ENCODE assay signal across 8 mouse cellular contexts in genomic region chr5:74092833-74093555, GRCm38 (mm10). TPM values are rescaled to one million over a fixed set of nuclear protein-coding genes. Genes with fewer than 3 reads are reported as not detected.
A peak's percentile ranks its signal among the peaks of the same experiment; 100 is the strongest.
DNase-seq lines count a peak whose midpoint lies in the region; ATAC-seq and TF ChIP-seq lines count a peak whose summit lies in the region.

No protein-coding gene starts in this region.

- H3K27ac ChIP-seq in ES-Bruce4 (ENCODE audit: insufficient read depth, low read length), result peak overlapping the region; percentile 50
- H3K27ac ChIP-seq in forebrain, embryonic 13.5 days, result peak overlapping the region; percentile 81
- H3K27ac ChIP-seq in liver, postnatal 0 days (ENCODE audit: low read depth), result peak overlapping the region; percentile 74
- H3K27ac ChIP-seq in neural tube, embryonic 14.5 days (ENCODE audit: low read depth, low read length), result peak overlapping the region; percentile 80

- under 1% methylated on average over 57 of the region's 57 CpGs for WGBS in forebrain, embryonic 13.5 days
- WGBS in large intestine, adult 2 months, result 1% methylated on average over 57 of the region's 57 CpGs
- WGBS in liver, postnatal 0 days (ENCODE audit: insufficient replicate concordance), result under 1% methylated on average over 49 of the region's 57 CpGs
- whole genome bisulfite sequencing in neural tube, embryonic 14.5 days, result under 1% methylated on average over 57 of the region's 57 CpGs

- peak; percentile 98 for ATAC-seq in cerebellum, adult (ENCODE audit: insufficient number of reproducible peaks, low FRiP score, low TSS enrichment)
- ATAC-seq in forebrain, embryonic 13.5 days, result peak; percentile 99
- peak; percentile 99 for ATAC-seq in liver, postnatal 0 days
- ATAC-seq in neural tube, embryonic 14.5 days (ENCODE audit: low read depth), result peak; percentile 99

- peak; percentile 76 for TF ChIP-seq POLR2A in ES-Bruce4 (IDR thresholded peaks at IDR 0.05; ENCODE audit: insufficient read depth, low read length)

- peak; percentile 95 to 96 for DNase-seq in heart, postnatal 10 days
- DNase-seq in large intestine, adult 2 months (ENCODE audit: low read depth, low spot score), result peak; percentile 90
- peak; percentile 95 for DNase-seq in liver, postnatal 0 days
- DNase-seq in testis, postnatal 10 days (ENCODE audit: low spot score), result peak; percentile 88

- H3K9me3 ChIP-seq in ES-Bruce4 (replicated peaks; ENCODE audit: control insufficient read depth, insufficient read depth, low read length, poor library complexity, severe bottlenecking), result no peaks in the 10 kb centered on the region
- H3K9me3 ChIP-seq in forebrain, embryonic 13.5 days (replicated peaks), result no peaks in the 10 kb centered on the region
- H3K9me3 ChIP-seq in liver, postnatal 0 days (ENCODE audit: low read length), result no peaks in the 10 kb centered on the region
- no peaks in the 10 kb centered on the region for H3K9me3 ChIP-seq in neural tube, embryonic 14.5 days (ENCODE audit: control insufficient read depth, low read length)

- H3K9ac ChIP-seq in ES-Bruce4 (ENCODE audit: low read depth, poor library complexity, severe bottlenecking), result peak overlapping the region; percentile 83
- peak overlapping the region; percentile 95 for H3K9ac ChIP-seq in forebrain, embryonic 13.5 days
- H3K9ac ChIP-seq in liver, postnatal 0 days (replicated peaks), result peak overlapping the region; percentile 67
- H3K9ac ChIP-seq in neural tube, embryonic 14.5 days (replicated peaks; ENCODE audit: low read depth, low read length), result peak overlapping the region; percentile 98

- intact Hi-C loops in heart, postnatal 10 days (cut with DNase I), result loop anchor here (2.0 to 5.0 kb wide), 4 partner anchors 24 to 184 kb away; partner anchors contain the start of gene Usp46

- TF ChIP-seq EP300 in ES-Bruce4 (IDR thresholded peaks at IDR 0.05; ENCODE audit: insufficient read depth, low read depth, low read length), result 0 out of 2 replicates have a peak, but pooled peaks have one; percentile 10
- no peak for TF ChIP-seq EP300 in liver, postnatal 0 days (IDR thresholded peaks at IDR 0.05; ENCODE audit: low read depth)

- H3K4me3 ChIP-seq in ES-Bruce4 (ENCODE audit: low read depth, low read length), result peak overlapping the region; percentile 85
- peak overlapping the region; percentile 90 for H3K4me3 ChIP-seq in forebrain, embryonic 13.5 days
- H3K4me3 ChIP-seq in liver, postnatal 0 days (ENCODE audit: low read depth, low read length), result peak overlapping the region; percentile 57
- peak overlapping the region; percentile 86 for H3K4me3 ChIP-seq in neural tube, embryonic 14.5 days (ENCODE audit: low read depth, low read length)

- H3K27me3 ChIP-seq in ES-Bruce4 (ENCODE audit: control insufficient read depth, insufficient read depth, low read length, poor library complexity, severe bottlenecking), result no peaks in the 10 kb centered on the region
- no peaks in the 10 kb centered on the region for H3K27me3 ChIP-seq in forebrain, embryonic 13.5 days
- H3K27me3 ChIP-seq in liver, postnatal 0 days (ENCODE audit: insufficient read depth, low read length), result no peaks in the 10 kb centered on the region
- no peaks in the 10 kb centered on the region for H3K27me3 ChIP-seq in neural tube, embryonic 14.5 days (ENCODE audit: control insufficient read depth, insufficient read depth, low read length)

- H3K4me2 ChIP-seq in forebrain, embryonic 13.5 days, result peak overlapping the region; percentile 84
- peak overlapping the region; percentile 66 for H3K4me2 ChIP-seq in liver, postnatal 0 days (ENCODE audit: low read depth, low read length)
- H3K4me2 ChIP-seq in neural tube, embryonic 14.5 days (ENCODE audit: low read depth, low read length), result peak overlapping the region; percentile 67

- peaks cover 37% of the 10 kb centered on the region for H3K36me3 ChIP-seq in ES-Bruce4 (ENCODE audit: control insufficient read depth, insufficient read depth, low read length, poor library complexity, severe bottlenecking)
- peaks cover 27% of the 10 kb centered on the region for H3K36me3 ChIP-seq in forebrain, embryonic 13.5 days (ENCODE audit: poor library complexity, severe bottlenecking)
- H3K36me3 ChIP-seq in liver, postnatal 0 days (replicated peaks; ENCODE audit: insufficient read depth, low read length), result no peaks in the 10 kb centered on the region; the same call in 1 of the 2 replicates
- no peaks in the 10 kb centered on the region for H3K36me3 ChIP-seq in neural tube, embryonic 14.5 days (ENCODE audit: control insufficient read depth, insufficient read depth, low read length)

- TF ChIP-seq CTCF in ES-Bruce4 (IDR thresholded peaks at IDR 0.05; ENCODE audit: low read depth, low read length), result no peak
- TF ChIP-seq CTCF in liver, postnatal 0 days (IDR thresholded peaks at IDR 0.05; ENCODE audit: low read depth), result no peak

- H3K4me1 ChIP-seq in ES-Bruce4 (ENCODE audit: control insufficient read depth, insufficient read depth, low read length), result peaks cover 1% of the 10 kb centered on the region
- peaks cover 15% of the 10 kb centered on the region for H3K4me1 ChIP-seq in forebrain, embryonic 13.5 days
- H3K4me1 ChIP-seq in liver, postnatal 0 days (ENCODE audit: insufficient read depth), result peaks cover 6% of the 10 kb centered on the region; the same call in 1 of the 2 replicates
- H3K4me1 ChIP-seq in neural tube, embryonic 14.5 days (ENCODE audit: control insufficient read depth, insufficient read depth, low read length), result peaks cover 7% of the 10 kb centered on the region

RNA-seq across cellular contexts. Expression of gene Usp46, which starts 24.8 kb away (rescaled TPM):
- polyA plus RNA-seq in ES-Bruce4 (2011; ENCODE audit: insufficient read depth, insufficient read length, low read depth, missing spikeins), result 46.3 and 52.4 TPM in 2 replicates
- 24.8 and 25.9 TPM in 2 replicates for polyA plus RNA-seq in forebrain, embryonic 13.5 days (2015; fragmentation: Nextera tagmentation; extraction: Ambion mirVana)
- 10 to 100 TPM; 47.1 to 50.5 TPM for total RNA-seq in heart, postnatal 10 days (2021)
- polyA plus RNA-seq in large intestine, adult 2 months (2012; rRNA removed), result 2.9 and 3.2 TPM in 2 replicates
- polyA plus RNA-seq in liver, postnatal 0 days (2015; fragmentation: Nextera tagmentation; extraction: Ambion mirVana), result 10.1 and 12.6 TPM in 2 replicates
- 36.8 and 41.9 TPM in 2 replicates for polyA plus RNA-seq in neural tube, embryonic 14.5 days (2014; fragmentation: Nextera tagmentation; extraction: Ambion mirVana)

Comparison
In these comparisons a context has a peak if more than half of its experiments do, and no peak if none do; other contexts are left out.
1. Peak in every context shown above with its lines: DNase-seq, ATAC-seq, H3K4me3 ChIP-seq and H3K27ac ChIP-seq.